Mouse (Mus musculus) monocyte, adult 5-6 weeks (primary cell): ENCODE results near the gene Olfr1121. TPM values are rescaled to one million over a fixed set of nuclear protein-coding genes. Genes with fewer than 3 reads are reported as not detected.
"Not testable (repeated sequence)": the region's sequence is repeated elsewhere in the genome, so short reads cannot be mapped to it uniquely, and the experiment has no call there.

Source experiments
- ATAC-seq: fragments of 153-309, 156-312 bp; replicated peaks from 2 replicates; pipeline ENCODE4 v1.8.0; 2017; ENCODE audit warnings: mild to moderate bottlenecking; ENCODE audit not compliant: low TSS enrichment, insufficient number of reproducible peaks, severe bottlenecking, poor library complexity, low FRiP score
- total RNA-seq: library from RNA; stranded (forward); fragments of 200-1000, 200-491, 200-594 nt; gene quantifications from 3 replicates; pipeline ENCODE4 v1.2.3, GENCODE M21; 2017

The Olfr1121 gene
- not detected in 3 replicates for total RNA-seq

GRCm38 (mm10) chr2:87369595-87369994 lies at the start of gene Olfr1121:
Gene Olfr1121, plus strand, starts transcription at chr2:87369895.
- ATAC-seq = no peak

DNA sequence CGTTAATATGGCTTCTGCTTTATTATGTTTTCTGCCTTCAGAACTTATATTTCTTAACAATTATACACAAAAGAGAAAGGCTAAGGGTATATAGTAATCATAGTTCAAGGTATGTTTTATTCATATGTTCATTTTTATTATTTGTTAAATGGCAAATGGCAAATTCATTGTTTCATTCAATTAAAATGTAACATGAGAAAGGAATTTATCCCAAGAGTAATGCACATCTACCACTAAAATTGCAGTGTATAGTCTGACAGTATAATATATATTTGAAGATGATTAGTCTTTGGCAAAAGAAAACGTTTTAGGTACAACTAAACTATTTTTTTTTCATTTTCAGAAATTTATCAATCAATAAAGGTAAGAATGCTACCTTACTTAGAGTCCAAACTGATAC lies 15.2 kb upstream of the Olfr1121 start, which contains the start of gene Olfr1120:
Olfr1120 (plus strand) TSS at position 301 of the 400 bp plus-strand sequence.
- ATAC-seq = no peak

DNA sequence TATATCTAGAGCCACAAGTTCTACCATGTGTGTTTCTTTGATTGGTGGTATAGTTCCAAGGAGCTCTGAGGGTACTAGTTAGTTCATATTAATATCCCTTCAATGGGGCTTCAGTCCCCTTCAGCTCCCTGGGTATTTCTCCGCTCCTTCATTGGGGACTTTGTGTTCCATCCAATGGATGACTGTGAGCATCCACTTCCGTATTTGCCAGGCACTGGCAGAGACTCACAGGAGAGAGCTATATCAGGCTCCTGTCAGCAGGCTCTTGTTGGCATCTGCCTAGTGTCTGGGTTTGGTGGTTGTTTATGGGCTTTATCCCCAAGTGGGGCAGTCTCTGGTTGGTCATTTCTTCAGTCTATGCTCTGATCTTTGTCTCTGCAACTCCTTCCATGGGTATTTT lies 9.6 kb upstream of the Olfr1121 start:
- not testable (repeated sequence) for ATAC-seq

GRCm38 (mm10) chr2:87371726-87372125 lies 2.0 kb downstream of the Olfr1121 start:
- ATAC-seq = no peak

DNA sequence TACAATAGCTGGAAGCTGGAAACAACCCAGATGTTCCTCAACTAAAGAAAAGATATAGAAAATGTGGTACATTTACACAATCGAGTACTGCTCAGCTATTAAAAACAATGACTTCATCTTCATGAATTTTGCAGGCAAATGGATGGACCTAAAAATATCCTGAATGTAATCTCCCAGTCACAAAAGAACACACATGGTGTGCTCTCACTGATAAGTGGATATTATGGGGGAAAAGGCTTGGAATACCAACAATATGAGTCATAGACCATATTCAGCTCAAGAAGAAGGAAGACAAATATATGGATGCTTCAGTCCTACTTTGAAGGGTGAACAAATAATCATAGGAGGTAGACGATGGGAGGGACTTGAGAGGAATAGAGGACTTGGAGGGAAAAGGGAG lies 14.2 kb downstream of the Olfr1121 start:
- ATAC-seq = no peak

DNA sequence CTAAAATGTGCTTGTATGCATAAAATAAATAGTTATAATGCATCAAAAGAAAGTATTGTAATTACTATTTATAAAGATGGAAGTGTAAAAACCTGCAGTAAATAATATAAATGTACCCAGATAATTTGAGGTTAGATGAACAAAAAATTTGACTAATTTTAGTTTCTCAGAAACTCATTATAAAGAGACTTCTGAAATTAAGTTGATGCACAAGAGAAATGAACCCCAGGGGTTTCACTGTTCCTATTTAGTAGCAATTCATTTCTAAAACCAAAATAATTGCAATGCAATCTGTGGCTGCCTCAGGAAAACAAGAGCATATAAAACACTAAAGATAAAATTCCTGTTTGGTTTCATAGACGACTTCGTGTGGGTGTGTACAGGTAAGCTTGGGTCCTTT lies 15.9 kb downstream of the Olfr1121 start, which contains the start of gene Olfr1122:
Olfr1122 (plus strand) TSS at position 301 of the 400 bp plus-strand sequence.
- no peak for ATAC-seq

DNA sequence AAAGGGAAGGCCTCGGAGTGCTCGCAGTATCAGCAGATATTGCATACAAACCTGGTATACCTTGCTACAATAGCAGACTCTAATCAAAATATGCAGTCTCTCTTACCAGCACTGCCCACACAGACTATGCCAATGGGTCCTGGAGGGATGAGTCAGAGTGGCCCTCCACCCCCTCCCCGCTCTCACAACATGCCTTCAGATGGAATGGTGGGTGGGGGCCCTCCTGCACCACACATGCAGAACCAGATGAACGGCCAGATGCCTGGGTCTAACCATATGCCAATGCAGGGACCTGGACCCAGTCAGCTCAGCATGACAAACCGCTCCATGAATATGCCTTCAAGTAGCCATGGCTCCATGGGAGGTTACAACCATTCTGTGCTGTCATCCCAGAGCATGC lies 23.9 kb downstream of the Olfr1121 start:
- ATAC-seq = not testable (repeated sequence)

- ATAC-seq = not testable (repeated sequence)
These were observed 25.0 kb downstream of the Olfr1121 start for GRCm38 (mm10) chr2:87394686-87395085.

DNA sequence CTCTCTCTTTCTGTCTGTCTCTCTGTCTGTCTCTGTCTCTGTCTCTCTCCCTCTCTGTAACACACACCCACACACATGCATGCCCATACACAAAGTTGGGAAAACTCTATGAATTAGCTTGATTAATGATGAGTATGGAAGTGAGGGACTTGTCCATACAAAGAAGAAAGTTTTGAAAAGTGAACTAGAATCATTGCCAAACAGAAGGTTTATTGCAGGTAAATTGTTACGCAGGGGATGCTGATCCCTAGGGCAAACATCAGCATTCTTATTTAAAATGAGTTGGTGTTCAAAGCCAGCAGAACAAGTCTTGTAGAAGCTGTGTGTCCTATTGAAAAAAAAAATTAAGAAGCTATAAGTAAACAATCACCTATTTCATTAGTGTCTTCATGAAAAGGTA lies 46.6 kb downstream of the Olfr1121 start, which contains the start of gene Olfr1123:
Olfr1123 (plus strand) TSS at position 301 of the 400 bp plus-strand sequence.
- ATAC-seq = no peak

Other genes with a start within 250 kb of the Olfr1121 start
- gene Olfr1110, start 229.6 kb upstream of the Olfr1121 start, total RNA-seq = not detected in 3 replicates
- not detected in 3 replicates for gene Olfr1111, start 217.3 kb upstream of the Olfr1121 start, total RNA-seq
- gene Olfr1112, start 182.1 kb upstream of the Olfr1121 start, total RNA-seq = not detected in 3 replicates
- not detected in 3 replicates for gene Olfr1113, start 160.9 kb upstream of the Olfr1121 start, total RNA-seq
- not detected in 3 replicates for gene Olfr1115, start 121.9 kb upstream of the Olfr1121 start, total RNA-seq
- gene Olfr1116, start 102.4 kb upstream of the Olfr1121 start, total RNA-seq = not detected in 3 replicates
- not detected in 3 replicates for gene Olfr1118, start 62.3 kb upstream of the Olfr1121 start, total RNA-seq
- gene Olfr1120, start 15.1 kb upstream of the Olfr1121 start, total RNA-seq = not detected in 3 replicates
- not detected in 3 replicates for gene Olfr1122, start 16.0 kb downstream of the Olfr1121 start, total RNA-seq
- not detected in 3 replicates for gene Olfr1123, start 46.7 kb downstream of the Olfr1121 start, total RNA-seq
- gene Olfr1124, start 60.4 kb downstream of the Olfr1121 start, total RNA-seq = not detected in 3 replicates
- gene Olfr1126, start 84.1 kb downstream of the Olfr1121 start, total RNA-seq = not detected in 3 replicates
- gene Pramel7, start 127.2 kb downstream of the Olfr1121 start, total RNA-seq = not detected in 3 replicates
- gene Pramel6, start 136.7 kb downstream of the Olfr1121 start, total RNA-seq = not detected in 3 replicates
- not detected in 3 replicates for gene Olfr153, start 161.9 kb downstream of the Olfr1121 start, total RNA-seq
- gene Olfr1128, start 175.6 kb downstream of the Olfr1121 start, total RNA-seq = not detected in 3 replicates
- not detected in 3 replicates for gene Olfr1129, start 204.0 kb downstream of the Olfr1121 start, total RNA-seq
- gene Olfr1130, start 236.3 kb downstream of the Olfr1121 start, total RNA-seq = not detected in 3 replicates